Mouse (Mus musculus) right cerebral cortex, postnatal 4 days (tissue): ENCODE measurements at regions not wholly inside any gene's neighbourhood (a gene's known extent, or its start where the extent isn't known, plus 50 kb on each side); places are given as distances from the start of the nearest gene placed in this dataset.
A peak's percentile ranks its signal among the peaks of the same experiment; 100 is the strongest.

Experiments
- DNase-seq: peaks from one replicate; pipeline ENCODE4 v3.0.0-alpha.2; 2022

DNA sequence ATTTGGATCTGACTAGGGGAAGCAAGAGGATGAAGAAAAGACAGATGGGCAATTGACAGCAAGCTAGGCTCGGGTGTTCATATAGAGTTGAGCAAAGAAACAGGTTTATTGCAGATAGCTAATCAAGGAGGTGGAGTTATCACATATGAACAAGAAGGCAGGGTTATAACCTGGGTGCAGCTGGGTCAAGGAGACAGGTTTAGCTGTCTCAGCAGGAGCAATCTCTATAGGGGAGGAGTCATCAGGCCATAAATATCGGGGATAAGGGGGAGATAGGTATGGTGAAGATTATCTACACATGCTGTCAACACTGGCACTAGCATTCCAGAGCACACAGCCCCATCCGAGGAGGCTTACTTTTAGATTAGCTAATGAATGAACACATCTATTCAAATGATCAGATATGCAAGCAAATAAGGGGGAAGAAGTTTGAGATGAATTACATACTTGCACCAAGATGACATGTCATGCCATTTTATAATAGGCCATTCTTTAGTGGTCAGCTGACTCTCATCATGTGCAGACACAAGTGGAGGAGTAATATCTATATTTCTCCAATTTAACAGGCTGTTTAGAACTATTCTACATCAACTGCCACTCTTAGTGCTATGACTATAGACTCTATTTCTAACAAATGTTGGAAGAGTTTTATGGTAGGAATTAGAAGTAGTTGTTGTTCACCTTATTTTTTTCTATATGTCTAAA, 76.9 kb downstream of the Lhx9 start:
- no peak for DNase-seq

DNA sequence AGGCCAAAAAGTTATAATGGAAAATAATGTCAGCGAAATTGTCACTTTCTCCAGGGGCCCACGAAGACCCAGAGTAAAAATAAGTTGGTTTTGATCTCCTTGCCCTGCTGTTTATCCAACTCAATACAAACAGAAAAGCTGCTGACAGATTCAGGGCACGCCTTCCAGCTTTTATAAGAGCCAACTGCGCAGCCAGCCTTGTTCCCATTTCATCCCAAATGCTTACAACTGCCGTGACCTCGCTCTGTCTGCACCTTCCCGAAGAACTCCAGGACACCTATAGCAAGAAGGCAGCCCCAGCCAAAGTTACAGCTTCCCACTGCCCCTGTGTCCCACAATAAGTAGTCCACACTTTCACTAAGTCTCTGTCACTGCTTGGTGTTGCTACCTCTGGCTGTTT, 85.5 kb downstream of the Lhx9 start:
- no peak for DNase-seq

- no peak for DNase-seq
These were observed 90.6 kb downstream of the Lhx9 start for GRCm38 (mm10) chr1:138757777-138758176.

DNA sequence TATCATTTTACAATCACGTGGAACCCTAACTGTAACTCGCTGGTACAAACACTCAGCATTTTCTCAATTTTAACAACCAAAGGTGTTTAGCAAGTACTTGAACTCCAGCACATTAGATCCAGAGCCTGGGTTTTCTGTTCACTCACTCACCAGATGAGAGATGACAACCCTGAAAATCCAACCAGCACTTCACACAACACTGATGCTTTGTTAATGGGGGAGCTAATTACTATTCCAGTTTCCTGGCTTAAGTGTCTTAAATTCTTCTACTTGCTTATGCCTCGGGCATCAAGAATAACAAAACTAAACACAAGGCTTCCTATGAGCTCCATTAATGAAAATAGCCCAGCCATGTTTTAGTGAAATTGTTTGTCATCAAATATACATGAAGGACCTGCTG, 113.4 kb upstream of the Nek7 start:
- no peak for DNase-seq

DNA sequence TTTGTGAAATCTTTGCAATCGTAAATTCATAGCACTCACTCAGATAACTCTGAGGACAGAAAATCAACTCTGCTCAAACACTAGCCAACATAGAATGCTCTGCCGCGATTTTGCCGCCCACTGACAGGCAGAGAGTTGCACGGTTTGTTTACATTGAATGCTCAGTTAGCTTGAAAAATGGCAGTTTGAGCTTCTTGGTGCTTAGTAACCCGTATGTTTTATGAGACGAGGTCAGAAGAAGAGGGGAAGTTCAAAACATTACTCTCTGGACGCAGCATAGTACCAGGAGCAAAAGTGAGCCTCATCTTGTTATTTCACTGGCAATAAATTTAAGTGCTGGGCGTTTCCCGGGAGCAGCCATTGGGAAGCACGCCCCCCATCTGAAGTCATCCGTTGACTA, 111.1 kb upstream of the Nek7 start:
- DNase-seq: no peak

DNA sequence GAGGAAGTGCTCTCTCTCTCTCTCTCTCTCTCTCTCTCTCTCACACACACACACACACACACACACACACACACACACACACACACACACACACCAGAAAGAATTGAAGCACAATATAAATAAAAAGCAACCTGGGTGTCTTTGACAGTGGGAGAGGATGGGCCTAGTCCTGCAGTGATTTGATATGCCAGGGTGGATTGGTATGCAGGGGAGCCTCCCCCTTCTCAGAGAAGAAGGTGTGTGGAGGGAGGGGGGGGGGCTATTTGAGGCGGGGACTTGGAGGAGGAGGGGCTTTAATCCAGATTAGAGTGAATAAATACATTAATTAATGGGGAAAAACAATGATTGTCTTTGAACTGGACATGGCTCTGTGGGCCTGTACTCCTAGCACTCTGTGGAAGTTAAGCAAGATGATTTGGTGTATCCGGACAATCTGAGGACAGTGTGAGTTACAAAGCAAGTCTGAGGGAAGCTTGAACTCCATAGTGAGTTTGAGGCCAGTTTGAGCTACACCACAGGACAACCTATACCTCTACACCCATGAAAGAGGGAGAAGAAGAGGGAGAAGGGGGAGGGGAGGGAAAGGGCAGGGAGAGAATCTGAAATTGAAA, 109.3 kb upstream of the Nek7 start:
- DNase-seq: no peak

DNA sequence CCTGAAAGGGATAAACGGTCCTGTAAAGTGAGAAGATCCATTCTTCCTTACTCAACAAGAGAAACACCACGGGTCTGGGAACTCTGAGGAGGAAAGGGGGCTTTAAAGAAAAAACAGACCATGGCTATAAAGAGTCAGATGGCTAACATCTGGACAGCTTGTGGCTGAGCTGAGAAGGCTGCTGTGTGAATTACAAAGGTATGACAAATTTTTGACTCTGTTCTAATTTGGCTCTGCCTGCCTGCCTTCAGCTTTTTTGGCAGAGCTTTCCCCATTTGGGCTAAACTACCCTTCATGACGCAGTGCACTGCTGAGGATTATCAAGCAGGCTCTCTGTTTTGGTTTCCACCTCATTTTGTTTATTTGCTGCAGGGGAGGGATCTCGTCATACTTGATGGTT, 100.8 kb upstream of the Nek7 start:
- DNase-seq: no peak

- no peak for DNase-seq
These were observed 99.4 kb upstream of the Nek7 start for GRCm38 (mm10) chr1:138719297-138719696.

DNA sequence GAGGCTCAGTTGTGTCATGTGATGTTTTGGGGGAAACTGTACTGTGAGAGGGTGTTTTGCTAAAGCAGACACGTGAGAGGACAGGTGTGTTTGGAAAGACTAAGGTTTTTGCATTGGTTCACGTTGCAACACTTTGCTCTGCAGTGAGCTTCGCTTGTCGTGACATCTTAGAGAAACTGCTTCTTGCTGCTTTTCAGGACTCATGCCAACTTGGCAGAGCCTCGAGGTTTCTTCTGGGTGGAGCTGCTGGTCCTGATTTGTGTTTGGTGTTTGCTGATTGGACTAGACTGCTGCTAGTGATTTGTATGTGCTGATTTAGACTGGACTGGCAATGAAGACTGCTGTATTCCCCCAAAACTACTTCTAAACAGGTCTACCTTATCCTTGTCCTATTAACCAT, 97.0 kb upstream of the Nek7 start:
- DNase-seq: no peak

GRCm38 (mm10) chr1:138715162-138715561, 95.2 kb upstream of the Nek7 start:
- DNase-seq: no peak

GRCm38 (mm10) chr1:138709229-138709608, 89.3 kb upstream of the Nek7 start:
- DNase-seq: no peak

- DNase-seq: no peak
These were observed 88.7 kb upstream of the Nek7 start for GRCm38 (mm10) chr1:138708507-138709228.

GRCm38 (mm10) chr1:138707913-138708312, 88.0 kb upstream of the Nek7 start:
- DNase-seq: no peak

DNA sequence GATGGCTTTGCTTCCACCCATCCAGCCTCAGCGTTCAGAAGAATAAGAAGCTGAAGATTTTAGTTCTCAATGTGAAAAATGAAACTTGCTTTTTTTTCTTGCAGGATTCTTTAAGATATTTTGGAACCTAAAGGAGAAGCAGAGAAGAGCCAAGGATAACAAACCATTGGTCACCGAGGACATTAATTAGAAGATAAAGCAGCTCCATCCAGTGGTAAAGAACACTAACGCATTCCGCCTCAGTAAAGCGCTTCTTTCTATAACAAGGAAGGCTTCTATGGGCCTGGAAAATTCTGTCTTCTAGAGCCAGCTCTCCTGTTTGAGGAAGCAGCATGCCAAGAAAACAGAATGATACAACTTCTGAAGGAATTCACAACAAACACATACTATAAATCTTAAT, 83.3 kb upstream of the Nek7 start:
- no peak for DNase-seq

DNA sequence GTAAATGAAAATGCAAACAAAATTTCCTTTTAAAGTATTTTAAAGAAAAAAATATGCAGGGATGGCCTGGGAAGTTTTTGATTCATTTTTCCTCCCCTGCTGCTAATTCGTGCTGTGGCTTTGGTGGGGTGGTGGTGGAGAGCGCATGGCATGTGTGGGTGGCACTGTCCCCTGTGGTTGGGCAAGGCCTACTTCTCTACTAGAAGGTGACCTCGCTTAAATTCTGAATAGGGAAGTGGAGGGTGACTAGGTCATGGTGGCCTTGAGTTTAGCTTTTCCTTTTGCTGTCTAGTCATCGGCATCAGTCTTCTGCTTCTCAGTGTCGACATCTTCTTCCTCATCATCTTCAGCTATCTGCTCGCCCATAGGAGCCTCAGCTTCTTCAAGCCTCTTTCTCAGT, 69.3 kb upstream of the Nek7 start:
- no peak for DNase-seq

DNA sequence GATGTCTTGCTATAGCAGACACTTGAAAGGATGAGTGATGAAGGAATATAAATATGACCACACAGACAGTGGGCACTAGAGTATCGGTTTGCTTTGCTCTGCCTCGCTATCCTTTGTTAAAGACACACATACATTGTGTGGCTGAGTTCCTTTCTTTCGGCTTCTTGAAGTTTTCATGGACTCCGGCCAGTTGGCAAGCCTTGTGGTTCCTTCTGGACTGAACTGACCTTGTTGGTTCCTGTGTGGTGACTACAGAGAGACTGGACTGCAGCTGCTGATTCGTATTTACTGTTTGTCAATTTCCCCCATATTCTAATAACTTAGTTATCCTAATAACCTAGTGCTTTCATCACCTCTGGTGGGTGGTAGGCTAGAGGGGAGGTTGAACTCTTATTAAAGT, 66.8 kb upstream of the Nek7 start:
- peak; percentile 4 for DNase-seq

DNA sequence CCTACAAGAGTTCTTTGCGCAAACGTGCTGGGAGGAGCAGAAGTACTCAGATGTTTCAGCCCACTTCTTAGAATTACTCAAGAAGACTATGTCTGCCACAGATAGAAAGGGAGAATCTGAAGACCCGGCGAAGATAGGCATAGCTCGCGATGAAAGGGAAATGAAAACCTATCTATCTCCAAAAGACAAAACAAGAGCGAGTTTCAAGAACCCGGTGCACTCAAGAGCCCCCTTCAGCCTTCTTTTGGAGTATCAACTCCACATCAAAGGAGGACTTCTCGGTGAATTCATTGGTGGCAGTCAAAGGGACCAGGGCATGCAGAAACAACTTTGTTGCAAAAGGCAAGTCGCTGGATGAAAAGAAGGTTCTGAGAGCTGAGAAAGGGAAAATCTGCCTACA, 63.8 kb upstream of the Nek7 start:
- DNase-seq: no peak

GRCm38 (mm10) chr1:138681970-138682369, 62.0 kb upstream of the Nek7 start:
- DNase-seq: no peak

DNA sequence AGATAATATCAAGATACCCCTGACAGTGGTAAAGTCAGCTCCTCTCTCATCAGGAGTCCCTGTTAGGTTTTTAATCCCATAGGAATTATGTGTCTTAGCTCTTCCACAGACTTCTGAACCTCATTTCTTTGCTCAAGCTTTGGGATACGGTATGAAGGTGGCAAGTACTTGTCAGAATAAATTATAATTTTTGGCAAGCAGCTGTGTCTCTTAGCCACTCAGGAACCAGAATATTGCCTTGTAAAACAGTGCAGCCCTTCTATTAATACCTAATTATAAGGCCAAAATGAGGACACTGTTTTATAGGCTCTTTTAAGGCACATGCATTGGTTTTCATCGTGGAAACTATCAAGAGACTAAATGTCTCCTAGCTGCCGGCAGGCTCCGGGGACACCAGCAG, 54.3 kb upstream of the Nek7 start:
- no peak for DNase-seq
